Mouse (Mus musculus): ENCODE data around the gene Cyp4f16. TPM values are rescaled to one million over a fixed set of nuclear protein-coding genes. Genes with fewer than 3 reads are reported as not detected.
"Not testable (repeated sequence)": the region's sequence is repeated elsewhere in the genome, so short reads cannot be mapped to it uniquely, and the experiment has no call there.

Gene Cyp4f16
- polyA plus RNA-seq, 2 experiments from 2014 or later = 7.4 to 7.6 TPM

GRCm38 (mm10) chr17:32550900-32551770, 14.8 kb downstream of the Cyp4f16 start:
- peak; percentile 78 for ATAC-seq

- ATAC-seq = not testable (repeated sequence)
Measured at GRCm38 (mm10) chr17:32553016-32553415, 16.7 kb downstream of the Cyp4f16 start.

GRCm38 (mm10) chr17:32554368-32554767, 18.0 kb downstream of the Cyp4f16 start:
- not testable (repeated sequence) for ATAC-seq

GRCm38 (mm10) chr17:32563301-32563700, 26.9 kb downstream of the Cyp4f16 start:
- not testable (repeated sequence) for ATAC-seq

GRCm38 (mm10) chr17:32573286-32573685, 36.9 kb downstream of the Cyp4f16 start:
- ATAC-seq = not testable (repeated sequence)

GRCm38 (mm10) chr17:32577496-32578186, 41.3 kb downstream of the Cyp4f16 start:
- ATAC-seq = no peak

GRCm38 (mm10) chr17:32596494-32596893, 60.1 kb downstream of the Cyp4f16 start:
- no peak for ATAC-seq

Other genes starting within 250 kb of the Cyp4f16 start
- gene Akap8, start 215.3 kb upstream of the Cyp4f16 start, polyA plus RNA-seq (2017; shearing (Covaris generic)) = 100 to 1,000 TPM; 117 to 118 TPM
- 10 to 100 TPM; 43.6 to 50.5 TPM for gene Akap8l, start 186.0 kb upstream of the Cyp4f16 start, polyA plus RNA-seq (2017; shearing (Covaris generic))
- gene Wiz, start 147.1 kb upstream of the Cyp4f16 start, polyA plus RNA-seq (2017; shearing (Covaris generic)) = 10 to 100 TPM; 11.9 TPM
- 100 to 1,000 TPM; 123 to 158 TPM for gene Rasal3, start 133.0 kb upstream of the Cyp4f16 start, polyA plus RNA-seq (2017; shearing (Covaris generic))
- gene Pglyrp2, start 112.4 kb upstream of the Cyp4f16 start, polyA plus RNA-seq (2017; shearing (Covaris generic)) = 10 to 100 TPM; 68.7 to 79.5 TPM
- under 1 TPM in 1 of 2 experiments, not detected in 1; 0.68 TPM for gene Cyp4f39, start 83.8 kb upstream of the Cyp4f16 start, polyA plus RNA-seq (2017; shearing (Covaris generic))
- gene Cyp4f17, start 30.5 kb upstream of the Cyp4f16 start, polyA plus RNA-seq (2017; shearing (Covaris generic)) = 1 to 10 TPM; 7.5 to 8.8 TPM
- gene Cyp4f37, start 84.8 kb downstream of the Cyp4f16 start, polyA plus RNA-seq (2017; shearing (Covaris generic)) = not detected
- gene Cyp4f40, start 122.3 kb downstream of the Cyp4f16 start, polyA plus RNA-seq (2017; shearing (Covaris generic)) = not detected
- not detected for gene Cyp4f15, start 149.1 kb downstream of the Cyp4f16 start, polyA plus RNA-seq (2017; shearing (Covaris generic))